In genomic region chr11:72489881-72490301, GRCm38 (mm10) we compare ENCODE assay signal across 7 mouse cellular contexts. TPM values are rescaled to one million over a fixed set of nuclear protein-coding genes. Genes with fewer than 3 reads are reported as not detected.
DNase-seq lines count a peak whose midpoint lies in the region; ATAC-seq and TF ChIP-seq lines count a peak whose summit lies in the region.

Spns2 (minus strand) TSS chr11:72489904.

- peak; percentile 84 for ATAC-seq in heart, embryonic 13.5 days (ENCODE audit: extremely low read depth, insufficient number of reproducible peaks, low FRiP score, low TSS enrichment)
- peak; percentile 84 for ATAC-seq in liver, embryonic 12.5 days
- peak; percentile 90 for ATAC-seq in stomach, embryonic 14.5 days (ENCODE audit: insufficient number of reproducible peaks, insufficient read depth, low FRiP score, low read depth)

- H3K9me3 ChIP-seq in heart, embryonic 13.5 days: no peaks in the 10 kb centered on the region
- H3K9me3 ChIP-seq in liver, embryonic 12.5 days (replicated peaks): no peaks in the 10 kb centered on the region
- H3K9me3 ChIP-seq in stomach, embryonic 14.5 days (ENCODE audit: control insufficient read depth, low read depth, low read length): no peaks in the 10 kb centered on the region

- 1% methylated on average over 30 of the region's 42 CpGs for WGBS in heart, embryonic 13.5 days
- WGBS in liver, embryonic 12.5 days (ENCODE audit: insufficient replicate concordance): 3% methylated on average over 42 of the region's 42 CpGs
- 0% methylated on average over 25 of the region's 42 CpGs for WGBS in stomach, embryonic 14.5 days

- peak within 1 kb of the TSS; percentile 83 for H3K9ac ChIP-seq in heart, embryonic 13.5 days
- H3K9ac ChIP-seq in liver, embryonic 12.5 days: peak within 1 kb of the TSS; percentile 66
- peak within 1 kb of the TSS; percentile 38; the same call in 1 of the 2 replicates for H3K9ac ChIP-seq in stomach, embryonic 14.5 days (replicated peaks; ENCODE audit: low read depth, low read length)

- H3K4me3 ChIP-seq in embryonic fibroblast, embryonic 13.5 days (ENCODE audit: insufficient read depth, low read length): peak within 1 kb of the TSS; percentile 33
- peak within 1 kb of the TSS; percentile 71 for H3K4me3 ChIP-seq in heart, embryonic 13.5 days
- peak within 1 kb of the TSS; percentile 70 for H3K4me3 ChIP-seq in liver, embryonic 12.5 days
- H3K4me3 ChIP-seq in stomach, embryonic 14.5 days (ENCODE audit: low read depth, low read length): peak within 1 kb of the TSS; percentile 46

- TF ChIP-seq CTCF in brain, embryonic 14.5 days (IDR thresholded peaks at IDR 0.05; ENCODE audit: borderline replicate concordance, extremely low read depth, insufficient read depth, insufficient read length): peak; percentile 37; the same call in 1 of the 2 replicates
- TF ChIP-seq CTCF in embryonic fibroblast, embryonic 13.5 days (IDR thresholded peaks at IDR 0.05; ENCODE audit: borderline replicate concordance, insufficient read depth, low read length): peak; percentile 50

- peaks cover 85% of the 10 kb centered on the region for H3K27me3 ChIP-seq in heart, embryonic 13.5 days (replicated peaks)
- peaks cover 25% of the 10 kb centered on the region for H3K27me3 ChIP-seq in liver, embryonic 12.5 days (replicated peaks)
- H3K27me3 ChIP-seq in stomach, embryonic 14.5 days (ENCODE audit: control insufficient read depth, insufficient read depth, low read length): peaks cover 14% of the 10 kb centered on the region; the same call in 1 of the 2 replicates

- peak within 1 kb of the TSS; percentile 90 for H3K4me2 ChIP-seq in heart, embryonic 13.5 days
- H3K4me2 ChIP-seq in liver, embryonic 12.5 days: peak within 1 kb of the TSS; percentile 96
- peak within 1 kb of the TSS; percentile 98 for H3K4me2 ChIP-seq in stomach, embryonic 14.5 days (replicated peaks; ENCODE audit: low read depth, low read length)

- no peak within 1 kb of the TSS for H3K27ac ChIP-seq in embryonic fibroblast, embryonic 13.5 days (ENCODE audit: insufficient read depth, low read length)
- no peak within 1 kb of the TSS for H3K27ac ChIP-seq in heart, embryonic 13.5 days (replicated peaks)
- H3K27ac ChIP-seq in liver, embryonic 12.5 days: peak within 1 kb of the TSS; percentile 64; the same call in 1 of the 2 replicates
- no peak within 1 kb of the TSS for H3K27ac ChIP-seq in stomach, embryonic 14.5 days (ENCODE audit: low read length)

- H3K36me3 ChIP-seq in heart, embryonic 13.5 days: no peaks in the 10 kb centered on the region
- H3K36me3 ChIP-seq in liver, embryonic 12.5 days: no peaks in the 10 kb centered on the region
- no peaks in the 10 kb centered on the region for H3K36me3 ChIP-seq in stomach, embryonic 14.5 days (ENCODE audit: control insufficient read depth, insufficient read depth, low read length)

- H3K4me1 ChIP-seq in embryonic fibroblast, embryonic 13.5 days (ENCODE audit: control insufficient read depth, insufficient read depth, low read length): 0 out of 2 replicates have a peak, but pooled peaks cover 2% of the 10 kb centered on the region
- H3K4me1 ChIP-seq in heart, embryonic 13.5 days: peaks cover 45% of the 10 kb centered on the region
- H3K4me1 ChIP-seq in liver, embryonic 12.5 days: peaks cover 56% of the 10 kb centered on the region
- peaks cover 9% of the 10 kb centered on the region; the same call in 1 of the 2 replicates for H3K4me1 ChIP-seq in stomach, embryonic 14.5 days (ENCODE audit: control insufficient read depth, insufficient read depth, low read length)

- peak; percentile 96 for DNase-seq in brain, embryonic 14.5 days (ENCODE audit: low read depth)
- peak; percentile 96 for DNase-seq in kidney, postnatal 14 days
- DNase-seq in natural killer cell, adult 2 months (ENCODE audit: low spot score in 2 of 2): peak; percentile 73 to 86

- peak; percentile 78; the same call in 1 of the 2 replicates for TF ChIP-seq POLR2A in brain, embryonic 14.5 days (IDR thresholded peaks at IDR 0.05; ENCODE audit: borderline replicate concordance, extremely low read depth, insufficient read depth, insufficient read length, poor library complexity, severe bottlenecking)
- peak; percentile 55; the same call in 1 of the 2 replicates for TF ChIP-seq POLR2A in embryonic fibroblast, embryonic 13.5 days (IDR thresholded peaks at IDR 0.05; ENCODE audit: low read depth, low read length)

RNA-seq across cellular contexts. Expression of gene Spns2, which starts in this region (rescaled TPM):
- 46.0 and 49.0 TPM in 2 replicates for polyA plus RNA-seq in brain, embryonic 14.5 days (2012; rRNA removed)
- polyA plus RNA-seq in embryonic fibroblast, embryonic 13.5 days (2011; ENCODE audit: insufficient read length, low read depth, missing spikeins): 0.45 and 1.3 TPM in 2 replicates
- 1.9 and 2.4 TPM in 2 replicates for polyA plus RNA-seq in heart, embryonic 13.5 days (2015; fragmentation: Nextera tagmentation; extraction: Ambion mirVana)
- 11.1 and 11.7 TPM in 2 replicates for polyA plus RNA-seq in liver, embryonic 12.5 days (2016; fragmentation: Nextera tagmentation; extraction: Ambion mirVana)
- 2.3 and 3.0 TPM in 2 replicates for polyA plus RNA-seq in stomach, embryonic 14.5 days (2014; fragmentation: Nextera tagmentation; extraction: Ambion mirVana)
